Mouse (Mus musculus): ENCODE data around the gene Stxbp5. TPM values are rescaled to one million over a fixed set of nuclear protein-coding genes. Genes with fewer than 3 reads are reported as not detected.

Gene Stxbp5
- polyA plus RNA-seq, 1 experiment, result 21.3 TPM

DNA sequence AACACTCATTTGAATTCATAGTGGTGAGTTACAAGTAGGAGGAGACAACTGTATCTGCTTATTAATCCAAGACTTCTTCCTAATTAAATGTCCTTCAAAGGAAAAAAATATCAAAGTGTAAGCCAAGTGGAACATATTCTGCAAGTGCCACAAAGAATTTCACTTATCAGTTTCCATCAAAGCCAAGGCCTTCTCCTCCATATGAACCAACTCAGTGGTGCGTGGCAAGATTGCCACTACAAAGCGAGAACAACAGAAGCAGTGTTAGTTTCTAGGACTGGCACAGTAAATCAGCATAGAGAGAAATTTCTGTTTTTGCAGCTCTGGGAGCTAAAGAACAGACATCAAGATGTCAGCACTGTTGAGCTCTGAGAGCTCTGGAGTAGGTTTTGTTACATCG lies 41.4 kb downstream of the Stxbp5 start:
- Histone ChIP-seq H3K27me3 (ENCODE audit: control insufficient read depth, insufficient read depth, low read length) (no peaks in the 10 kb centered on the region), H3K4me1 (ENCODE audit: control insufficient read depth, insufficient read depth, insufficient read length, low read length) (no peaks in the 10 kb centered on the region), H3K4me3 (ENCODE audit: low read depth, low read length) (no peak overlapping the region), H3K27ac (ENCODE audit: insufficient read depth, low read depth, low read length) (no peak overlapping the region), H3K36me3 (ENCODE audit: control insufficient read depth, insufficient read depth, low read length) (peaks cover 6% of the 10 kb centered on the region)
- TF ChIP-seq CTCF (IDR thresholded peaks at IDR 0.05; ENCODE audit: extremely low read depth, insufficient read length, insufficient replicate concordance, low read depth, low read length) (no peak), POLR2A (IDR thresholded peaks at IDR 0.05; ENCODE audit: low read depth, low read length) (no peak)
- WGBS, result 98% methylated on average over 3 of the region's 3 CpGs

DNA sequence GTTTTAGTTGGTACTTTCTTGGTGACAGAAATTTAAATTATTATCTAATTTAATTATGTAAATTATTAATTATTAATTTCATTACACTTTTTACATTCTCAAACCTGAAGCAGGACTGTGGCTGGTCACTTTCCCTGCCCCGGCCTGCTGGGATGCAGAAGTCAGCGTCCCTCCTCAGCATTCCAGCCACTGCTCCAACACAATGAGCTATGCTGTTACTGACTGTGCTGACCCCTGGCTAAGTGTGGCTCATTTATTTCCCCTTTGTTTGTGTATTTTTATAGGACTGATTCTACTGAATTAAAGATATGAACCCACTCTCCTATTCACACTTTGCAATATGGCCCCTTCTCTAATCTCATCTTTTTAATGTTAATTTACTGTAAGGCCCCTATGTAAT lies 43.0 kb downstream of the Stxbp5 start:
- no peaks in the 10 kb centered on the region for H3K4me1 ChIP-seq (ENCODE audit: control insufficient read depth, insufficient read depth, insufficient read length, low read length)
- TF ChIP-seq POLR2A (IDR thresholded peaks at IDR 0.05; ENCODE audit: low read depth, low read length), result no peak
- TF ChIP-seq CTCF (IDR thresholded peaks at IDR 0.05; ENCODE audit: extremely low read depth, insufficient read length, insufficient replicate concordance, low read depth, low read length), result no peak
- H3K4me3 ChIP-seq (ENCODE audit: low read depth, low read length), result no peak overlapping the region
- no peaks in the 10 kb centered on the region for H3K27me3 ChIP-seq (ENCODE audit: control insufficient read depth, insufficient read depth, low read length)
- peaks cover 4% of the 10 kb centered on the region for H3K36me3 ChIP-seq (ENCODE audit: control insufficient read depth, insufficient read depth, low read length)
- H3K27ac ChIP-seq (ENCODE audit: insufficient read depth, low read depth, low read length), result no peak overlapping the region
- 89% methylated on average over 2 of the region's 2 CpGs for WGBS

DNA sequence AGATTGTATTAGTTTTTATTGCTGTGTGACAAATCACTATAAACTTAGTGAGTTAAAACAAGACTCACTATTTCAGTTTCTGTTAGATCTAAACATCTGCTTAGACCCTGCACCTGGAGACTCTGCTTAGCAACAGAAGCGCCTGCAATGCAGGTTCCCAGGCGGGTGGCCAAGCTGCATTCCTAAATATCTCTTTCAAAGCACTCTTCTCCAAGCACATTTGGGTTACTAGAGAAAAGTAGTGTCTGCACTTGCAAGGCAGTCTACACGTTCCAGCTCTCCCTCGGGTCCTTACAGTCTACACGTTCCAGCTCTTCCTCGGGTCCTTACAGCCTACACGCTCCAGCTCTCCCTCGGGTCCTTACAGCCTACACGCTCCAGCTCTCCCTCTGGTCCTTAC lies 44.1 kb downstream of the Stxbp5 start:
- Histone ChIP-seq H3K27me3 (ENCODE audit: control insufficient read depth, insufficient read depth, low read length) (no peaks in the 10 kb centered on the region), H3K27ac (ENCODE audit: insufficient read depth, low read depth, low read length) (no peak overlapping the region), H3K36me3 (ENCODE audit: control insufficient read depth, insufficient read depth, low read length) (peaks cover 4% of the 10 kb centered on the region), H3K4me3 (ENCODE audit: low read depth, low read length) (no peak overlapping the region), H3K4me1 (ENCODE audit: control insufficient read depth, insufficient read depth, insufficient read length, low read length) (no peaks in the 10 kb centered on the region)
- 76% methylated on average over 9 of the region's 9 CpGs for WGBS
- no peak for TF ChIP-seq POLR2A (IDR thresholded peaks at IDR 0.05; ENCODE audit: low read depth, low read length)
- no peak for TF ChIP-seq CTCF (IDR thresholded peaks at IDR 0.05; ENCODE audit: extremely low read depth, insufficient read length, insufficient replicate concordance, low read depth, low read length)

DNA sequence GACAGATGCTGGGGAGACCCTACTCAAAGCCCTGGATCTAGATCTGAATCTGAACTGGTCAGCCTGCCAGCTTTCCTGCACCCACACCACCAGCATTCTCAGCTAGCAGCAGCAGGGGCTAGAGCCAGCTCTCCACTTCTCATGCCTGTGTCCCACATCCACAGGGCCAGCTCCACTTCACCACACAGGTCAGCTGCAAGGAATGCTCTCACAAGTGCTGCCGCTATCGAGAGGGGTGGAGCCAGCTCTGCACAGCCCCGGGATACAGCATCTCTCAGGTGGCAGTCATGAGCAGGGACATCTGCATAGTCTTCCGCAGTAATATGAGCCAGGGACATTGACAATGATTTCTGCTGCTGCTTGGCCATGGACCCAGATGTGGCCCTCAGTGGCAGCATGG lies 54.5 kb downstream of the Stxbp5 start:
- Histone ChIP-seq H3K27me3 (ENCODE audit: control insufficient read depth, insufficient read depth, low read length) (no peaks in the 10 kb centered on the region), H3K27ac (ENCODE audit: insufficient read depth, low read depth, low read length) (no peak overlapping the region), H3K36me3 (ENCODE audit: control insufficient read depth, insufficient read depth, low read length) (peaks cover 5% of the 10 kb centered on the region; the same call in 1 of the 2 replicates), H3K4me1 (ENCODE audit: control insufficient read depth, insufficient read depth, insufficient read length, low read length) (no peaks in the 10 kb centered on the region), H3K4me3 (ENCODE audit: low read depth, low read length) (no peak overlapping the region)
- no peak for TF ChIP-seq CTCF (IDR thresholded peaks at IDR 0.05; ENCODE audit: extremely low read depth, insufficient read length, insufficient replicate concordance, low read depth, low read length)
- TF ChIP-seq POLR2A (IDR thresholded peaks at IDR 0.05; ENCODE audit: low read depth, low read length), result no peak
- WGBS, result 97% methylated on average over 4 of the region's 4 CpGs

DNA sequence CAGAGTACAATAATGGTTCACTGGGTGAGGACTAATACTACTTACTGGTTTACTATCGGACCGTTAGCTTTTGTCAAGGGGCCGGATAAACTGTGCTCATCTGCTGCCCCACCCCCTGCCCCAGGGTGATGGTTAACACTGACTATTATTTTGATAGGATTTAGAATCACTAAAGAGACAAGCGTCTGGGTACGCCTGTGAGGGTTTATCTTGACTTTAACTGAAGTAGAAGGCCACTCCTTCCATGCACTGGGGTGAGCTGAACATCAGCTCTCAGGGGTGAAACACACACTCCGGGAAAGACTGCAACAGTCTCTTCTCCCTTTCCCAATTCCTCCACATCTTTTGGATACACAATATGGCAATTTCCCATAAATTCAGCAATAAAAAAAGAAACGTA lies 61.5 kb downstream of the Stxbp5 start:
- TF ChIP-seq POLR2A (IDR thresholded peaks at IDR 0.05; ENCODE audit: low read depth, low read length), result no peak
- no peak for TF ChIP-seq CTCF (IDR thresholded peaks at IDR 0.05; ENCODE audit: extremely low read depth, insufficient read length, insufficient replicate concordance, low read depth, low read length)
- H3K4me3 ChIP-seq (ENCODE audit: low read depth, low read length), result no peak overlapping the region
- no peaks in the 10 kb centered on the region for H3K27me3 ChIP-seq (ENCODE audit: control insufficient read depth, insufficient read depth, low read length)
- H3K27ac ChIP-seq (ENCODE audit: insufficient read depth, low read depth, low read length), result no peak overlapping the region
- H3K36me3 ChIP-seq (ENCODE audit: control insufficient read depth, insufficient read depth, low read length), result peaks cover 19% of the 10 kb centered on the region
- no peaks in the 10 kb centered on the region for H3K4me1 ChIP-seq (ENCODE audit: control insufficient read depth, insufficient read depth, insufficient read length, low read length)
- WGBS, result 89% methylated on average over 7 of the region's 7 CpGs

DNA sequence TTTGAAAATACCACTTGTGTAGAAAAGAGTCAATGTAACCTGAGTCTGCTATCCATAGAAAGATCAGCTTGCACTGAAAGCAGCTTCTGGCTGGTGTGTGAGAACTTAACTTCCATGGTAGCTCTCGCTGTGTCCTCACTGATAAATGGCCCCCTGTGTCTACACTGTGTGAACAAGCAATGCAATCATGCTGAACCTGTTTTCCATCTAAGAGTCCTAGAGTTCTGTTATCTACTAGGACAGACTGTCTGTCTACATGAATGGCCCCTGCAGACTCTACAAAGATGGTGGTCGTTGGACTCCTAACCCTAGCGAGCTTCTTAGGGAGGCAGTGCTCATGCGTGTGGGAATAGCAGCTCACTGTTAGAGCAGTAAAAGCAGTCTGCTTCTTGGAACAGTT lies 65.9 kb downstream of the Stxbp5 start:
- 84% methylated on average over 4 of the region's 4 CpGs for WGBS
- no peak overlapping the region for H3K4me3 ChIP-seq (ENCODE audit: low read depth, low read length)

DNA sequence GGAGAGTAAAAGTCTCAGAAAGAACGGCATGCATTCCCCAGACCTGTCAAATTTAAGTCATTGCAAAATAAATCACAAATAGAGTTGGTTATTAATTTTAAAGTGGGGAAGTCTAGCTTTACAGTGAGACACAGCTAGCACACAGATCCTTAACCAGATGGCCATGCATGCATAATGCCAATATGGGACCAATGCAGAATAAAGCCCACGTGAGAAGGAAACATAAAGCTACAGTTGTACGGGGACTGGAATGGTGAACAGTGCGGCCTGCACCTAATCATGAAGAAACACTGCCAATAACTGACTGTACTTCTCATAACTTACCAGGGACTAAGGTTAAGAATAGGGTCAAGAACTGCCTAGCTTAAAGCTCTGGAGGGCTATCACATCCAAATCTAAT lies 67.9 kb downstream of the Stxbp5 start:
- Histone ChIP-seq H3K4me3 (ENCODE audit: low read depth, low read length) (no peak overlapping the region), H3K36me3 (ENCODE audit: control insufficient read depth, insufficient read depth, low read length) (peaks cover 25% of the 10 kb centered on the region), H3K4me1 (ENCODE audit: control insufficient read depth, insufficient read depth, insufficient read length, low read length) (no peaks in the 10 kb centered on the region), H3K27me3 (ENCODE audit: control insufficient read depth, insufficient read depth, low read length) (no peaks in the 10 kb centered on the region), H3K27ac (ENCODE audit: insufficient read depth, low read depth, low read length) (no peak overlapping the region)
- 90% methylated on average over 4 of the region's 4 CpGs for WGBS
- TF ChIP-seq CTCF (IDR thresholded peaks at IDR 0.05; ENCODE audit: extremely low read depth, insufficient read length, insufficient replicate concordance, low read depth, low read length), result no peak
- TF ChIP-seq POLR2A (IDR thresholded peaks at IDR 0.05; ENCODE audit: low read depth, low read length), result no peak

More for the DNA sequence above, 65.9 kb downstream of the Stxbp5 start:
- Histone ChIP-seq H3K4me1 (ENCODE audit: control insufficient read depth, insufficient read depth, insufficient read length, low read length) (no peaks in the 10 kb centered on the region), H3K36me3 (ENCODE audit: control insufficient read depth, insufficient read depth, low read length) (peaks cover 24% of the 10 kb centered on the region), H3K27ac (ENCODE audit: insufficient read depth, low read depth, low read length) (no peak overlapping the region), H3K27me3 (ENCODE audit: control insufficient read depth, insufficient read depth, low read length) (no peaks in the 10 kb centered on the region)
- TF ChIP-seq CTCF (IDR thresholded peaks at IDR 0.05; ENCODE audit: extremely low read depth, insufficient read length, insufficient replicate concordance, low read depth, low read length) (no peak), POLR2A (IDR thresholded peaks at IDR 0.05; ENCODE audit: low read depth, low read length) (no peak)

DNA sequence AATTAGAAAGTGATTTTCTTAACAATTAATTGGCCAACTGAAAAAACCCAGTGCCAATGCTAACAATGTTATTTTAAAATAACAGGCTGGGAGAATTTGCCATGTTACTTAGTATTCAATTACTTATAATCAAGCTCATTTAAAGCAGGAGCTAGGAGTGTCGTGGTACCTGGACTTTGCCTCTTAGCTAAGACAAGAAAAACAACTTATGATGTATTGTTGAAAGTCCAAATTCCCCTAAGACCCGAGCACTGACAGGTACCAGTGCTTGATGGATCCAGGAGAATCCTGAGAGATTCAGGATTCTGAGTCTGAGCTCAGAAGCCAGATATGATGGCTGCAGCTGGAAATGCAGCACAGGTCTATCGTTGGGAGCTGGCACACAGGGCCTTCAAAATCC lies 71.1 kb downstream of the Stxbp5 start:
- TF ChIP-seq CTCF (IDR thresholded peaks at IDR 0.05; ENCODE audit: extremely low read depth, insufficient read length, insufficient replicate concordance, low read depth, low read length) (no peak), POLR2A (IDR thresholded peaks at IDR 0.05; ENCODE audit: low read depth, low read length) (no peak)
- no peak overlapping the region for H3K4me3 ChIP-seq (ENCODE audit: low read depth, low read length)
- H3K27me3 ChIP-seq (ENCODE audit: control insufficient read depth, insufficient read depth, low read length), result no peaks in the 10 kb centered on the region
- H3K4me1 ChIP-seq (ENCODE audit: control insufficient read depth, insufficient read depth, insufficient read length, low read length), result no peaks in the 10 kb centered on the region
- no peak overlapping the region for H3K27ac ChIP-seq (ENCODE audit: insufficient read depth, low read depth, low read length)
- H3K36me3 ChIP-seq (ENCODE audit: control insufficient read depth, insufficient read depth, low read length), result peaks cover 19% of the 10 kb centered on the region
- 45% methylated on average over 3 of the region's 3 CpGs for WGBS

Measured in small intestine, adult 2 months (tissue).